Mouse (Mus musculus) splenic B cell, adult 2 months (primary cell): Measurements from ENCODE around the gene Zfp704.

Experiments used
- DNase-seq: peaks from one replicate; pipeline ENCODE4 v3.0.0-alpha.2; 2011; ENCODE audit warnings: low read depth, low spot score
- H3K27me3 ChIP-seq: 2 replicates; pipeline ENCODE4 v1.6.1; 2012; ENCODE audit warnings: mild to moderate bottlenecking, low read length, moderate library complexity, mixed read lengths; ENCODE audit not compliant: control insufficient read depth, poor library complexity, insufficient read depth, severe bottlenecking
- H3K36me3 ChIP-seq: 2 replicates; pipeline ENCODE4 v1.6.1; 2012; ENCODE audit warnings: mild to moderate bottlenecking, low read length, moderate library complexity, mixed read lengths; ENCODE audit not compliant: control insufficient read depth, poor library complexity, insufficient read depth, severe bottlenecking

Gene Zfp704

GRCm38 (mm10) chr3:9454556-9455330 lies 155.1 kb downstream of the Zfp704 start:
- no peak for DNase-seq
- H3K27me3 ChIP-seq, result no peaks in the 10 kb centered on the region

GRCm38 (mm10) chr3:9450521-9450920 lies 159.4 kb downstream of the Zfp704 start:
- no peaks in the 10 kb centered on the region for H3K36me3 ChIP-seq
- DNase-seq, result no peak
- no peaks in the 10 kb centered on the region for H3K27me3 ChIP-seq

More at GRCm38 (mm10) chr3:9454556-9455330, 155.1 kb downstream of the Zfp704 start:
- H3K36me3 ChIP-seq, result no peaks in the 10 kb centered on the region

GRCm38 (mm10) chr3:9449261-9450007 lies 160.5 kb downstream of the Zfp704 start:
- Histone ChIP-seq H3K36me3 (no peaks in the 10 kb centered on the region), H3K27me3 (no peaks in the 10 kb centered on the region)
- DNase-seq, result no peak

GRCm38 (mm10) chr3:9448541-9448940 lies 161.3 kb downstream of the Zfp704 start:
- H3K27me3 ChIP-seq, result no peaks in the 10 kb centered on the region
- no peak for DNase-seq

GRCm38 (mm10) chr3:9444558-9444957 lies 165.3 kb downstream of the Zfp704 start:
- DNase-seq, result no peak

More at GRCm38 (mm10) chr3:9448541-9448940, 161.3 kb downstream of the Zfp704 start:
- no peaks in the 10 kb centered on the region for H3K36me3 ChIP-seq

GRCm38 (mm10) chr3:9443981-9444380 lies 165.9 kb downstream of the Zfp704 start:
- DNase-seq, result no peak
- H3K36me3 ChIP-seq, result no peaks in the 10 kb centered on the region
- H3K27me3 ChIP-seq, result no peaks in the 10 kb centered on the region

More at GRCm38 (mm10) chr3:9444558-9444957, 165.3 kb downstream of the Zfp704 start:
- H3K27me3 ChIP-seq, result no peaks in the 10 kb centered on the region
- no peaks in the 10 kb centered on the region for H3K36me3 ChIP-seq

- Histone ChIP-seq H3K36me3 (no peaks in the 10 kb centered on the region), H3K27me3 (no peaks in the 10 kb centered on the region)
- no peak for DNase-seq
These were observed 166.4 kb downstream of the Zfp704 start for GRCm38 (mm10) chr3:9443476-9443875.

GRCm38 (mm10) chr3:9441566-9442540 lies 168.0 kb downstream of the Zfp704 start:
- Histone ChIP-seq H3K27me3 (no peaks in the 10 kb centered on the region), H3K36me3 (no peaks in the 10 kb centered on the region)
- no peak for DNase-seq

GRCm38 (mm10) chr3:9440466-9440865 lies 169.4 kb downstream of the Zfp704 start:
- no peak for DNase-seq
- no peaks in the 10 kb centered on the region for H3K27me3 ChIP-seq
- H3K36me3 ChIP-seq, result no peaks in the 10 kb centered on the region

GRCm38 (mm10) chr3:9439619-9440286 lies 170.1 kb downstream of the Zfp704 start:
- no peaks in the 10 kb centered on the region for H3K27me3 ChIP-seq

GRCm38 (mm10) chr3:9436256-9436655 lies 173.6 kb downstream of the Zfp704 start:
- Histone ChIP-seq H3K36me3 (no peaks in the 10 kb centered on the region), H3K27me3 (no peaks in the 10 kb centered on the region)
- no peak for DNase-seq

More at GRCm38 (mm10) chr3:9439619-9440286, 170.1 kb downstream of the Zfp704 start:
- no peak for DNase-seq
- H3K36me3 ChIP-seq, result no peaks in the 10 kb centered on the region

- no peaks in the 10 kb centered on the region for H3K36me3 ChIP-seq
- no peak for DNase-seq
These were observed 175.3 kb downstream of the Zfp704 start for GRCm38 (mm10) chr3:9434394-9435175.

GRCm38 (mm10) chr3:9432796-9433526 lies 176.9 kb downstream of the Zfp704 start:
- no peak for DNase-seq
- H3K36me3 ChIP-seq, result no peaks in the 10 kb centered on the region
- H3K27me3 ChIP-seq, result no peaks in the 10 kb centered on the region

More at GRCm38 (mm10) chr3:9434394-9435175, 175.3 kb downstream of the Zfp704 start:
- H3K27me3 ChIP-seq, result no peaks in the 10 kb centered on the region
